Mouse (Mus musculus) intestine, postnatal 0 days (tissue): Measurements from ENCODE around the gene Cyb5r4. TPM values are rescaled to one million over a fixed set of nuclear protein-coding genes. Genes with fewer than 3 reads are reported as not detected.
A peak's percentile ranks its signal among the peaks of the same experiment; 100 is the strongest.

ENCODE experiments used
- ATAC-seq: fragments of 200-750 bp; cut with Nextera tagmentation; 2 replicates; pipeline ENCODE4 v1.8.0; 2017; ENCODE audit warnings: mild to moderate bottlenecking, moderate TSS enrichment, moderate library complexity
- H3K27ac ChIP-seq: fragments of 300-500 bp; sonication (generic); 2 replicates; pipeline ENCODE4 v1.5.1; 2014; ENCODE audit warnings: mild to moderate bottlenecking, low read depth, low read length, moderate library complexity
- H3K27me3 ChIP-seq: fragments of 300-500 bp; sonication (generic); replicated peaks from 2 replicates; pipeline ENCODE4 v1.6.1; 2014; ENCODE audit warnings: low read length, mixed read lengths; ENCODE audit not compliant: control insufficient read depth, insufficient read depth
- H3K36me3 ChIP-seq: fragments of 300-500 bp; sonication (generic); 2 replicates; pipeline ENCODE4 v1.6.1; 2014; ENCODE audit warnings: mild to moderate bottlenecking, moderate library complexity; ENCODE audit not compliant: control insufficient read depth, insufficient read depth
- H3K4me1 ChIP-seq: fragments of 300-500 bp; sonication (generic); replicated peaks from 2 replicates; pipeline ENCODE4 v1.6.1; 2014; ENCODE audit warnings: antibody characterized with exemption, low read length, mixed read lengths; ENCODE audit not compliant: control insufficient read depth, insufficient read depth
- H3K4me2 ChIP-seq: fragments of 300-500 bp; sonication (generic); replicated peaks from 2 replicates; pipeline ENCODE4 v1.6.1; 2014; ENCODE audit warnings: low read depth, mild to moderate bottlenecking, moderate library complexity
- H3K4me3 ChIP-seq: fragments of 300-500 bp; sonication (generic); 2 replicates; pipeline ENCODE4 v1.5.1; 2014; ENCODE audit warnings: low read depth, low read length
- H3K9ac ChIP-seq: fragments of 300-500 bp; sonication (generic); 2 replicates; pipeline ENCODE4 v1.6.1; 2014; ENCODE audit warnings: mild to moderate bottlenecking, low read depth, low read length
- H3K9me3 ChIP-seq: fragments of 300-500 bp; sonication (generic); 2 replicates; pipeline ENCODE4 v1.6.1; 2016; ENCODE audit warnings: mixed run types; ENCODE audit not compliant: control insufficient read depth
- CTCF ChIP-seq: sonication (generic); IDR thresholded peaks from 2 replicates; pipeline ENCODE4 v1.5.1; 2016; ENCODE audit warnings: low read depth, mild to moderate bottlenecking, control low read depth, antibody characterized with exemption, moderate library complexity
- WGBS: fragments of 180-500 bp; shearing (Covaris S2); extraction: QIAGEN DNeasy Blood & Tissue Kit; methylation state at CpG from one replicate; pipeline ENCODE4 v1.1.7; 2014; 5-methylcytosine and 5-hydroxymethylcytosine counted together
- polyA plus RNA-seq: library from polyadenylated mRNA; unstranded; fragments of >200 nt; fragmentation: Nextera tagmentation; extraction: Ambion mirVana; gene quantifications from 2 replicates; pipeline ENCODE4 v1.2.1, GENCODE M21; 2015

The Cyb5r4 gene
- polyA plus RNA-seq, 1 experiment from 2014 or later: 56.4 TPM

DNA sequence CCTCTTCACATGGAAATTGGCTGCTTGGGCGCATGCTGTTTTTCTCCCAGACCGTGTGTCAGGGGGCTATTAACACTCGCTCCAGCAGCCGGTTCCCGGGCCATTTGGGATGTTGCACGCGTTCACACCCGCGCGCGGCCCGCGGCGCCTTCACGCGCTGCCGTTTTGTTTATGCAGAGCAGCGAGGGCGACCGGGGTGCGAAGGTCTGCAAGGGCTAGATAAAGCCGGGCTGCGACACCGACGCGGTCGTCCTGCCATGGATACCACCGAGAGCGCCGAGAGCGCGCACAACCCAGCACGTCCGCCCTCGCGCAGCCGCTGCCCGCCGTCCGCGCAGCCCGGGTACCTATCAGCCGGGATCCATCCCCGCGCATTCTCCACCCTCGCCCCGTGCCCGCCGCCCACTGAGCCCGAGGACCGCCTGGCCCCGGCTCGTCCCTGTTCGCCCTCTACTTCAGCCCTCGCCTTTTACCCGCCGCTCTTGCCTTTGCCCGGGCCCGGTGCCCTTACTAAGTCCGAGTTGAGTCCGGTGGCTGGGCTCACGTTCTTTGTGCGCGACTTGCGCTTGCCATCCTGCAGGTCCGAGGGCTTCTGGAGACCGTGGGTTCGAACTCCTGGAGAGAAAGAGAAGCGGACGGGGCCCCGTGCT is 6.4 kb upstream of the Cyb5r4 start, which contains the start of gene Ripply2:
TSS of gene Ripply2 (plus strand) at position 250 of the 650 bp plus-strand sequence.
- Histone ChIP-seq H3K27me3 (peaks cover 39% of the 10 kb centered on the region), H3K4me2 (peak within 1 kb of the TSS; percentile 57), H3K4me1 (no peaks in the 10 kb centered on the region), H3K36me3 (no peaks in the 10 kb centered on the region), H3K9ac (no peak within 1 kb of the TSS), H3K4me3 (peak within 1 kb of the TSS; percentile 35), H3K27ac (no peak within 1 kb of the TSS), H3K9me3 (no peaks in the 10 kb centered on the region)
- no peak for TF ChIP-seq CTCF
- under 1% methylated on average over 68 of the region's 71 CpGs for WGBS
- ATAC-seq: no peak

DNA sequence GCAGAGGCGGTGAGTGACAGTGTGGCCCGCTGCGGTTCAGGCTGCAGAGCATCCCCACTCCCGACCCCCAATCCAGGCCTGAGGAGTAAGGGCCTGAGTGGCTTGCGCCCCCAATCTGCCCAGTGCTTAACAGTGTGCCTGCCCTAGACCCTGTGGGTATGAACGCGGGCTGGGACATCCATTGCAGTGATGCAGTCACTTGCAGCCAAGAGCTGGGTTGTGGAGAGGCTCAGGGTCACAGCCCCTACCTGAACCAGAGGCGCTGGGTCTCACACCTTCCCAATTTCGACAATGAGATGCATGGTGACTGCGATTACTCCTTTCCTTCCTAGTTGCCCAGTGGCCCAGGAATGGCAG is 5.9 kb upstream of the Cyb5r4 start:
- Histone ChIP-seq H3K27me3 (peaks cover 39% of the 10 kb centered on the region), H3K4me3 (peak overlapping the region; percentile 35; the same call in 1 of the 2 replicates), H3K4me2 (peak overlapping the region; percentile 57), H3K4me1 (no peaks in the 10 kb centered on the region), H3K27ac (no peak overlapping the region), H3K9ac (no peak overlapping the region), H3K9me3 (no peaks in the 10 kb centered on the region), H3K36me3 (no peaks in the 10 kb centered on the region)
- ATAC-seq: no peak
- WGBS: 7% methylated on average over 10 of the region's 10 CpGs
- no peak for TF ChIP-seq CTCF

DNA sequence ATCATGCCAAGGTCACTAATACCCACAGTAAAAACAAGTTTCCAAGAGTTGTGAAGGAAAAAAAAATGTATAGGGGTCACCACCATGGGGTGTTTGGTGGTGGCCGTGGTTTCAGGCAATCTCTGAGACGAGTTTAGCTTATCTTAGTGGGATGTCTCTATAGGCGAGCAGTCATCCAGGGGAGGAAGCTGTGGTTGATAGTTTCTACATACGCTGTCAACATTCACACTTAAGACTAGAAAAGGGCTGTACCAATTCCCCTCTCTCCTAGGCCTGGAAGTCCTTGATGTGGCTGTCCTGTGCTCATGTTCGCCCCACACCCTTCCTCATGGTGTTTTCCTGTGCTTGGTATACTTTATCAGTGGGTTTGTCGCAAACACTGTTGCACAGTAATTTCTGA is 4.0 kb downstream of the Cyb5r4 start:
- Histone ChIP-seq H3K9ac (no peak overlapping the region), H3K27ac (no peak overlapping the region), H3K9me3 (no peaks in the 10 kb centered on the region), H3K4me3 (no peak overlapping the region), H3K4me2 (no peak overlapping the region), H3K36me3 (peaks cover 8% of the 10 kb centered on the region; the same call in 1 of the 2 replicates), H3K27me3 (no peaks in the 10 kb centered on the region), H3K4me1 (peaks cover 4% of the 10 kb centered on the region)
- no peak for TF ChIP-seq CTCF
- ATAC-seq: no peak
- WGBS: 78% methylated on average over 6 of the region's 6 CpGs

DNA sequence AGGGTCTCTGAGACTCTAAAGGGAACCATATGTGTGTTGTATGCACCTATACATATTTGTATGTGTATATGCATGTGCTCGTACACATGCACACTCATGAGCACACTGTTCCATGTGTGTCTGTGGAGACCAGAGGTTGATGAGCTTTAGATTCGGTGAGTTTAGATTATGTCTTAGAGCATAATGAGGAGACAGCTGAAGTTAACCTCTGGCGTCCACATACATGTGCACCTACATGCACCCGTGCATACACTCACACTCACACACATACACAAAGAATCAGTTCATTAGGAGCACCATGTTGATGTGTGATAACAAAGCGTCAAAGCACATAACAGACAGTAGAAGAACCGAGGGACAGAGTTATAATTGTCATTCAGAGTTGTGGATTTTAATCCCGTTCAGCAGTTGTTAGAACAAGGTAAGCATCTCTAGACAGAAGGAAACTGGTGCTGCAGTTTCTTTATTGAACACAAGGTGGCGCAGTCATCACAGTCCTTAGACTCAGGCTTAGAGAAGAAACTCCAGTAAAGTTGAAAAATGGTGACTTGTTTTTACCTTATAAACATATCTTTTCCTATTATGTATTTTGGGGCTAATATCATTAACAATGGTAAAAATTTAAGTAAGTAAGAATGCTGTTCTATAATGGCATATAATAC is 5.7 kb downstream of the Cyb5r4 start:
- 42% methylated on average over 8 of the region's 8 CpGs for WGBS
- no peaks in the 10 kb centered on the region for H3K27me3 ChIP-seq
- peak; percentile 89 for TF ChIP-seq CTCF
- H3K4me1 ChIP-seq: peaks cover 4% of the 10 kb centered on the region
- no peak overlapping the region for H3K9ac ChIP-seq
- peaks cover 15% of the 10 kb centered on the region; the same call in 1 of the 2 replicates for H3K36me3 ChIP-seq
- ATAC-seq: no peak
- no peaks in the 10 kb centered on the region for H3K9me3 ChIP-seq
- H3K4me2 ChIP-seq: no peak overlapping the region
- H3K4me3 ChIP-seq: no peak overlapping the region
- H3K27ac ChIP-seq: no peak overlapping the region

GRCm38 (mm10) chr9:87032196-87032595 is 10.4 kb downstream of the Cyb5r4 start:
- WGBS: 82% methylated on average over 4 of the region's 4 CpGs
- no peak for TF ChIP-seq CTCF
- H3K27ac ChIP-seq: no peak overlapping the region
- H3K9ac ChIP-seq: no peak overlapping the region
- ATAC-seq: no peak
- no peaks in the 10 kb centered on the region for H3K27me3 ChIP-seq
- no peaks in the 10 kb centered on the region for H3K9me3 ChIP-seq
- no peaks in the 10 kb centered on the region for H3K4me1 ChIP-seq
- no peak overlapping the region for H3K4me2 ChIP-seq
- peaks cover 18% of the 10 kb centered on the region; the same call in 1 of the 2 replicates for H3K36me3 ChIP-seq
- no peak overlapping the region for H3K4me3 ChIP-seq

DNA sequence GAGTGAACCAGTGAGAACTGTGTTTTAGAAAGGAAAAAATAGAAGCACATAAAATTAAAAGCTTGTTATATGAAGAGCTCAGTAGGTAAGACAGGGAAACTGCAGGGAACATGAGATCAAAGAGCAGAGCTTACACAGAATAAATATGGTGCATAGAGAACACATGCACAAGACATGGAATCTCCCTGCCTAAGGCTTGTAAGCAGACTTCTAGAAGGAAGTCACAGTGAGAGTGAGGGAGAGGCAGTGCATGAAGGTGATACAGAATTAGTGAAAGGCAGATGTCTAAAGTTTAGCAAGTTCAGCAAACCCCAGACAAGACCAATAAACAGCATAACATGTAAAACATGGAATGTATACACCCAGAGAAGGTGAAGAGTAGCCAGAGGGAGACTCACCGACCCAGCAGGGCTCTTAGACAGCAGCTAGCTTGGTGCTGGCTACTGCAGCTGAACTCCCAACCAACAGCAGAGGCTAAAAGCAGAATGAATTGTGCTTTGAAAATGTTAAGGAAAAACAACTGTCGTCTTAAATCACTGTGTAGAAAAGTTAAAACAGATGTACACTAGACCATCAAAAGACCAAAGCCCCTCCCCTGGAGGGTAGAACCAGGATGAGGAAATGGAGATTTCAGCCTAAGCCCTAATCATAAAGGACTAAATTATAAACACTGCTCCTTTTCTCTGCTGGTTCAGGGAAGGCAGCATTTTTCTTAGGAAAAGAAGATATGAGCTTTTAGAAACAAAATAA is 13.2 kb downstream of the Cyb5r4 start:
- 72% methylated on average over 2 of the region's 2 CpGs for WGBS
- Histone ChIP-seq H3K9me3 (no peaks in the 10 kb centered on the region), H3K27me3 (no peaks in the 10 kb centered on the region), H3K4me3 (no peak overlapping the region), H3K4me2 (no peak overlapping the region), H3K9ac (no peak overlapping the region), H3K27ac (no peak overlapping the region), H3K4me1 (no peaks in the 10 kb centered on the region), H3K36me3 (peaks cover 9% of the 10 kb centered on the region; the same call in 1 of the 2 replicates)
- no peak for TF ChIP-seq CTCF
- ATAC-seq: no peak
